Comparison of ENCODE assay signal across 19 mouse cellular contexts in the genomic region with DNA sequence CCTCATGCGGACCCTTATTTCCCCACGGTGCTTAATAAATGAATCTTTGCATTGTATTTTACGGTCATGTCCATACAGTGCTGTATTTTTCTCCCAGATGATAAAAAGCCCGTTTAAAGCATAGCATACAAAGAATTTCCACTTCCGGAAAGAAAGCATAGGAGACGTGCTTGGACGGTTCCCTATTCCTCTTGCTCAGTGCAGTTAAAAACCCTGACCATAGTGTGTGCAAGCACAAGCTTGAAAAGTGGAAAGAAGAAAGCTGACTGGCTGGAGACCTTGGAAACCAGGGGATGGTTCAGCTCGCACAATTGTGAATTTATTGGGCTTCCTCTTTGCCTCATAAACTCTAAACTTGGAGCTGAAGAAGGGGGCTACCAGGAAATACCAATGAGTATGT.
"Had no signal": no experiment of that assay in that cellular context is flagged by ENCODE, and none has a peak within 500 bp of the region (broad histone marks: within the 10 kb centered on the region; RNA-seq: fewer than 3 reads in every experiment).

No protein-coding gene starts in this region.

- DNase-seq: gastrocnemius, postnatal 14 days; gastrocnemius, postnatal 36 days; heart, adult 2 months; heart, postnatal 14 days; heart, postnatal 36 days; kidney, adult 18-20 months; kidney, adult 8-10 months; kidney, postnatal 14 days; kidney, postnatal 36 days had no signal

- ATAC-seq: hindbrain, postnatal 0 days; intestine, embryonic 16.5 days; liver, embryonic 12.5 days had no signal

- H3K36me3 ChIP-seq: heart, embryonic 13.5 days; heart, embryonic 15.5 days; hindbrain, embryonic 13.5 days; hindbrain, embryonic 15.5 days; liver, embryonic 12.5 days had no signal

- H3K4me1 ChIP-seq: hindbrain, embryonic 13.5 days; hindbrain, embryonic 15.5 days; liver, embryonic 12.5 days had no signal

- H3K9me3 ChIP-seq: heart, embryonic 13.5 days; heart, embryonic 15.5 days; hindbrain, embryonic 13.5 days; hindbrain, embryonic 15.5 days; liver, embryonic 12.5 days had no signal

- H3K4me3 ChIP-seq: heart, adult 2 months; heart, embryonic 13.5 days; heart, embryonic 15.5 days; hindbrain, embryonic 13.5 days; hindbrain, embryonic 15.5 days; left cerebral cortex, adult 2 months; liver, embryonic 12.5 days had no signal

- H3K27ac ChIP-seq: heart, adult 2 months; heart, embryonic 13.5 days; heart, embryonic 15.5 days; hindbrain, embryonic 13.5 days; hindbrain, embryonic 15.5 days; hindbrain, postnatal 0 days; left cerebral cortex, adult 2 months; liver, embryonic 12.5 days; liver, embryonic 14.5 days had no signal

- H3K4me2 ChIP-seq: heart, embryonic 11.5 days; heart, embryonic 13.5 days; heart, embryonic 15.5 days; hindbrain, embryonic 13.5 days; hindbrain, embryonic 15.5 days; liver, embryonic 12.5 days had no signal

- H3K27me3 ChIP-seq: heart, embryonic 13.5 days; heart, embryonic 15.5 days; hindbrain, embryonic 13.5 days; hindbrain, embryonic 15.5 days; liver, embryonic 12.5 days had no signal

- H3K9ac ChIP-seq: heart, embryonic 13.5 days; heart, embryonic 15.5 days; hindbrain, embryonic 13.5 days; hindbrain, embryonic 15.5 days; liver, embryonic 12.5 days; liver, embryonic 14.5 days had no signal
